Mouse (Mus musculus) liver, embryonic 14.5 days (tissue): ENCODE results near the gene AI661453.

Experiments used
- CTCF ChIP-seq: IDR thresholded peaks from 2 replicates; pipeline ENCODE4 v1.5.1; 2016; ENCODE audit warnings: antibody characterized with exemption, low read depth, control low read depth
- EP300 ChIP-seq: IDR thresholded peaks from 2 replicates; pipeline ENCODE4 v1.6.1; 2016; ENCODE audit warnings: antibody characterized with exemption, low read depth

GRCm38 (mm10) chr17:47462209-47462608, 25.8 kb downstream of the AI661453 start:
- TF ChIP-seq CTCF (no peak), EP300 (no peak)
